Mouse (Mus musculus): ENCODE data around the gene Plekhh1. TPM values are rescaled to one million over a fixed set of nuclear protein-coding genes. Genes with fewer than 3 reads are reported as not detected.
A peak's percentile ranks its signal among the peaks of the same experiment; 100 is the strongest.

The Plekhh1 gene
- total and polyA plus RNA-seq, 3 experiments = 0.35 to 2.3 TPM; not detected in 1

- TF ChIP-seq ETS1 (IDR thresholded peaks at IDR 0.05; ENCODE audit: low read depth, low read length) = 0 out of 2 replicates have a peak, but pooled peaks have one; percentile 49
- peak; percentile 31; the same call in 1 of the 2 replicates for TF ChIP-seq TCF12 (IDR thresholded peaks at IDR 0.05; ENCODE audit: low read depth, low read length)
- TF ChIP-seq MAX (IDR thresholded peaks at IDR 0.05; ENCODE audit: low read length) = no peak
- no peak for TF ChIP-seq ZNF384 (IDR thresholded peaks at IDR 0.05; ENCODE audit: low read depth, low read length)
- no peak for TF ChIP-seq JUND (IDR thresholded peaks at IDR 0.05; ENCODE audit: low read depth, low read length)
- TF ChIP-seq ZKSCAN1 (IDR thresholded peaks at IDR 0.05; ENCODE audit: low read depth, low read length) = no peak
- TF ChIP-seq CHD2 (IDR thresholded peaks at IDR 0.05; ENCODE audit: low read length) = no peak
- no peak for TF ChIP-seq KAT2A (conservative IDR thresholded peaks at IDR 0.05; ENCODE audit: low read depth, low read length)
- 0 out of 2 replicates have a peak, but pooled peaks have one; percentile 45 for TF ChIP-seq RCOR1 (IDR thresholded peaks at IDR 0.05; ENCODE audit: low read depth, low read length)
- no peak for TF ChIP-seq USF1 (IDR thresholded peaks at IDR 0.05; ENCODE audit: low read depth, low read length)
- no peak for TF ChIP-seq TBP (IDR thresholded peaks at IDR 0.05; ENCODE audit: low read depth, low read length)
- no peak for TF ChIP-seq RAD21 (IDR thresholded peaks at IDR 0.05; ENCODE audit: low read depth, low read length)
- TF ChIP-seq UBTF (IDR thresholded peaks at IDR 0.05; ENCODE audit: borderline replicate concordance, insufficient read depth, low read depth, low read length) = no peak
- no peak for TF ChIP-seq CHD1 (IDR thresholded peaks at IDR 0.05; ENCODE audit: low read depth, low read length)
- TF ChIP-seq POLR2A (IDR thresholded peaks at IDR 0.05; ENCODE audit: control insufficient read depth in 1 of 2, insufficient read depth in 1 of 2, low read depth in 1 of 2, low read length in 2 of 2, poor library complexity in 1 of 2) = no peak
These were observed 45.5 kb upstream of the Plekhh1 start (continued) for GRCm38 (mm10) chr12:78983296-78984034.

- Histone ChIP-seq H3K27ac (ENCODE audit: control insufficient read depth, low read depth, low read length) (no peak overlapping the region), H3K79me2 (ENCODE audit: control insufficient read depth, insufficient read depth, low read length, poor library complexity) (peaks cover 1% of the 10 kb centered on the region; the same call in 1 of the 2 replicates), H3K36me3 (ENCODE audit: control insufficient read depth in 1 of 2, insufficient read depth in 2 of 2, low read length in 2 of 2) (peaks cover 0 to 18% of the 10 kb centered on the region in 2 experiments; a peak in 2 of 4 replicates), H3K4me1 (ENCODE audit: control insufficient read depth in 1 of 2, insufficient read depth in 2 of 2, low read length in 2 of 2) (peaks cover 10 to 35% of the 10 kb centered on the region in 2 experiments), H3K4me3 (ENCODE audit: control insufficient read depth in 1 of 2, insufficient read depth in 1 of 2, low read depth in 2 of 2, low read length in 2 of 2) (no peak overlapping the region), H3K9ac (ENCODE audit: control insufficient read depth, low read depth, low read length, poor library complexity, severe bottlenecking) (no peak overlapping the region), H3K9me3 (replicated peaks; ENCODE audit: insufficient read depth, low read length) (no peaks in the 10 kb centered on the region), H3K27me3 (ENCODE audit: control insufficient read depth in 1 of 2, insufficient read depth in 2 of 2, low read length in 2 of 2) (no peaks in the 10 kb centered on the region)
- TF ChIP-seq MYC (IDR thresholded peaks at IDR 0.05; ENCODE audit: low read depth, low read length) (no peak), ELF1 (IDR thresholded peaks at IDR 0.05; ENCODE audit: low read depth, low read length) (no peak), TAL1 (IDR thresholded peaks at IDR 0.05; ENCODE audit: low read length) (no peak), NRF1 (IDR thresholded peaks at IDR 0.05; ENCODE audit: insufficient read depth, low read depth, low read length, poor library complexity, severe bottlenecking) (no peak), EP300 (IDR thresholded peaks at IDR 0.05; ENCODE audit: low read depth in 1 of 2, low read length in 2 of 2) (no peak), CHD1 (IDR thresholded peaks at IDR 0.05; ENCODE audit: low read depth, low read length) (no peak)
- DNase-seq (ENCODE audit: low read depth, low spot score) = no peak
These were observed 44.9 kb upstream of the Plekhh1 start for GRCm38 (mm10) chr12:78984035-78984432.

All from MEL (cell line).